Comparison of ENCODE assay signal across 28 mouse cellular contexts in the genomic region with DNA sequence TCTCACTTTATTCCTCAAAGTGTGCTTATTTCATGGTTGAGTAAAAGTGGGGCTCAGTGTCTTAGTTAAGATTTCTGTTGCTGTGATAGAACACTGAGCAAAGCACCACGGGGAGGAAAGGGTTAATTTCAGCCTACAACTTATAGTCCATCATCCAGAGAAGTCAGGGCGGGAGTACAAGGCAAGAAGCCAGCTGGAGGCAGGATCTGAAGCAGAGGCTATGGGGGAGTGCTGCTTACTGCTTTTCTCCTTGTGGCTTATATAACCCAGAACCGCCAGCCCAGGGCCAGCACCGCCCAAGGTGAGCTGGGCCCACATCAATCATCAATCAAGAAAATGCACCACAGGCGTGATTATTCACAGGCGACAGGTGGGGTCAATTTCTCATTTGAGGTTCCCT. TPM values are rescaled to one million over a fixed set of nuclear protein-coding genes. Genes with fewer than 3 reads are reported as not detected.
DNase-seq lines count a peak whose midpoint lies in the region; ATAC-seq and TF ChIP-seq lines count a peak whose summit lies in the region.
"Had no signal": no experiment of that assay in that cellular context is flagged by ENCODE, and none has a peak within 500 bp of the region (broad histone marks: within the 10 kb centered on the region; RNA-seq: fewer than 3 reads in every experiment).

No protein-coding gene starts in this region.

- no peak for TF ChIP-seq EP300 in stomach, postnatal 0 days (optimal IDR thresholded peaks at IDR 0.05)

- no peak for ATAC-seq in stomach, postnatal 0 days (ENCODE audit: low FRiP score, low TSS enrichment)
- ATAC-seq: hindbrain, embryonic 16.5 days; intestine, embryonic 15.5 days; midbrain, embryonic 16.5 days had no signal

- H3K9ac ChIP-seq in liver, adult 2 months (ENCODE audit: low read depth, low read length), result no peak overlapping the region
- no peak overlapping the region for H3K9ac ChIP-seq in stomach, postnatal 0 days (ENCODE audit: low read length)
- H3K9ac ChIP-seq: embryonic facial prominence, embryonic 13.5 days; forebrain, embryonic 12.5 days; intestine, embryonic 15.5 days; limb, embryonic 12.5 days; liver, embryonic 13.5 days; neural tube, embryonic 13.5 days had no signal

- no peak overlapping the region for H3K27ac ChIP-seq in kidney, adult 2 months (ENCODE audit: insufficient read depth, low read depth, low read length)
- peak overlapping the region; percentile 53 for H3K27ac ChIP-seq in liver, adult 2 months (replicated peaks; ENCODE audit: insufficient read depth, low read depth, low read length)
- H3K27ac ChIP-seq in stomach, postnatal 0 days (replicated peaks), result no peak overlapping the region
- H3K27ac ChIP-seq: embryonic facial prominence, embryonic 13.5 days; forebrain, embryonic 12.5 days; hindbrain, embryonic 10.5 days; intestine, embryonic 15.5 days; layer of hippocampus, adult 2 months; limb, embryonic 12.5 days; liver, embryonic 13.5 days; macrophage; midbrain, embryonic 10.5 days; neural tube, embryonic 13.5 days had no signal

- no peaks in the 10 kb centered on the region for H3K36me3 ChIP-seq in kidney, adult 2 months (ENCODE audit: control insufficient read depth, insufficient read depth, low read length)
- H3K36me3 ChIP-seq in liver, adult 2 months (ENCODE audit: control insufficient read depth, insufficient read depth, low read length), result peaks cover 3% of the 10 kb centered on the region
- no peaks in the 10 kb centered on the region for H3K36me3 ChIP-seq in stomach, postnatal 0 days (ENCODE audit: control insufficient read depth, insufficient read depth, low read length)
- H3K36me3 ChIP-seq: forebrain, embryonic 12.5 days; intestine, embryonic 15.5 days had no signal

- H3K9me3 ChIP-seq in stomach, postnatal 0 days (ENCODE audit: control insufficient read depth, low read length), result no peaks in the 10 kb centered on the region
- H3K9me3 ChIP-seq: embryonic facial prominence, embryonic 13.5 days; forebrain, embryonic 12.5 days; hindbrain, embryonic 10.5 days; intestine, embryonic 15.5 days; limb, embryonic 12.5 days; liver, embryonic 13.5 days; midbrain, embryonic 10.5 days; neural tube, embryonic 13.5 days had no signal

- H3K79me2 ChIP-seq in liver, adult 2 months (ENCODE audit: control insufficient read depth, insufficient read depth, low read length), result peaks cover 8% of the 10 kb centered on the region; the same call in 1 of the 2 replicates

- 45% methylated on average over 6 of the region's 6 CpGs for WGBS in kidney, adult 2 months
- WGBS in liver, adult 2 months, result 27% methylated on average over 6 of the region's 6 CpGs
- WGBS in stomach, postnatal 0 days, result 60% methylated on average over 6 of the region's 6 CpGs

- TF ChIP-seq POLR2A in kidney, adult 2 months (IDR thresholded peaks at IDR 0.05; ENCODE audit: low read depth, low read length), result no peak
- no peak for TF ChIP-seq POLR2A in liver, adult 2 months (IDR thresholded peaks at IDR 0.05; ENCODE audit: extremely low read depth, insufficient read depth, low read length)

- H3K4me3 ChIP-seq in kidney, adult 2 months (ENCODE audit: insufficient read depth, low read depth, low read length), result no peak overlapping the region
- H3K4me3 ChIP-seq in liver, adult 2 months (ENCODE audit: insufficient read depth, low read depth, low read length), result no peak overlapping the region
- H3K4me3 ChIP-seq in stomach, postnatal 0 days (ENCODE audit: low read depth, low read length), result no peak overlapping the region
- H3K4me3 ChIP-seq: embryonic facial prominence, embryonic 13.5 days; erythroblast, embryonic 14.5 days; forebrain, embryonic 12.5 days; gastrocnemius, adult 2 months; hindbrain, embryonic 10.5 days; intestine, embryonic 15.5 days; layer of hippocampus, adult 2 months; limb, embryonic 12.5 days; liver, embryonic 13.5 days; midbrain, embryonic 10.5 days; myocyte; neural tube, embryonic 13.5 days had no signal

- H3K4me2 ChIP-seq in stomach, postnatal 0 days (replicated peaks; ENCODE audit: low read depth), result no peak overlapping the region
- H3K4me2 ChIP-seq: embryonic facial prominence, embryonic 13.5 days; forebrain, embryonic 12.5 days; heart, embryonic 11.5 days; intestine, embryonic 15.5 days; limb, embryonic 12.5 days; liver, embryonic 13.5 days; neural tube, embryonic 13.5 days had no signal

- no peaks in the 10 kb centered on the region for H3K4me1 ChIP-seq in kidney, adult 2 months (ENCODE audit: control insufficient read depth, insufficient read depth, low read length)
- H3K4me1 ChIP-seq in liver, adult 2 months (ENCODE audit: control insufficient read depth, insufficient read depth, low read length), result peaks cover 17% of the 10 kb centered on the region
- no peaks in the 10 kb centered on the region for H3K4me1 ChIP-seq in stomach, postnatal 0 days (replicated peaks; ENCODE audit: control insufficient read depth, insufficient read depth)
- H3K4me1 ChIP-seq: embryonic facial prominence, embryonic 13.5 days; forebrain, embryonic 12.5 days; hindbrain, embryonic 10.5 days; intestine, embryonic 15.5 days; liver, embryonic 13.5 days; midbrain, embryonic 10.5 days; neural tube, embryonic 13.5 days had no signal

- no peak for TF ChIP-seq CTCF in kidney, adult 2 months (conservative IDR thresholded peaks at IDR 0.05; ENCODE audit: insufficient read depth, insufficient read length, low read depth, low read length)
- TF ChIP-seq CTCF in liver, adult 2 months (IDR thresholded peaks at IDR 0.05; ENCODE audit: low read depth, low read length), result no peak
- no peak for TF ChIP-seq CTCF in stomach, postnatal 0 days (IDR thresholded peaks at IDR 0.05; ENCODE audit: low read depth)

- H3K27me3 ChIP-seq in kidney, adult 2 months (replicated peaks; ENCODE audit: control insufficient read depth, insufficient read depth, low read length), result no peaks in the 10 kb centered on the region
- no peaks in the 10 kb centered on the region for H3K27me3 ChIP-seq in liver, adult 2 months (ENCODE audit: control insufficient read depth, insufficient read depth, low read length)
- H3K27me3 ChIP-seq in stomach, postnatal 0 days (ENCODE audit: control insufficient read depth, insufficient read depth, low read length), result no peaks in the 10 kb centered on the region
- H3K27me3 ChIP-seq: embryonic facial prominence, embryonic 13.5 days; forebrain, embryonic 12.5 days; intestine, embryonic 15.5 days; limb, embryonic 12.5 days; liver, embryonic 13.5 days; neural tube, embryonic 13.5 days had no signal

- peak; percentile 8 for DNase-seq in kidney, adult 2 months
- DNase-seq in kidney, adult 8-10 months, result no peak
- DNase-seq in liver, adult 2 months (ENCODE audit: extremely low read depth, low read depth, low spot score), result no peak
- no peak for DNase-seq in liver
- DNase-seq in right cerebral cortex, adult 18-20 months, result peak; percentile 29
- DNase-seq in right cerebral cortex, postnatal 36 days (ENCODE audit: low spot score in 2 of 2), result no peak
- no peak for DNase-seq in stomach, postnatal 0 days (ENCODE audit: low spot score)
- DNase-seq: adrenal gland, adult 8-10 months; cerebellum, postnatal 25 days; gastrocnemius, adult 2 months; liver, embryonic 13.5 days; retina, postnatal 1 day; right cerebral cortex, postnatal 4 days; thymus, postnatal 25 days had no signal

RNA-seq across cellular contexts. Expression of a gene that starts 7.6 kb away (rescaled TPM):
- polyA plus RNA-seq in kidney, adult 2 months (2012; rRNA removed), result 18.7 and 24.4 TPM in 2 replicates
- total RNA-seq in liver, adult 2 months (2014; rRNA removed), result 22.5 and 30.3 TPM in 2 replicates
- 12.5 and 13.6 TPM in 2 replicates for polyA plus RNA-seq in liver, adult 2 months (2012; rRNA removed)
- polyA plus RNA-seq in stomach, postnatal 0 days (2015; fragmentation: Nextera tagmentation; extraction: Ambion mirVana), result 31.8 and 32.2 TPM in 2 replicates

RNA-seq across cellular contexts. Expression of a gene that starts 7.8 kb away (rescaled TPM):
- polyA plus RNA-seq in kidney, adult 2 months (2012; rRNA removed), result 27.9 and 37.2 TPM in 2 replicates
- total RNA-seq in liver, adult 2 months (2014; rRNA removed), result 16.9 and 24.0 TPM in 2 replicates
- polyA plus RNA-seq in liver, adult 2 months (2012; rRNA removed), result 18.4 and 19.2 TPM in 2 replicates
- polyA plus RNA-seq in stomach, postnatal 0 days (2015; fragmentation: Nextera tagmentation; extraction: Ambion mirVana), result 24.3 and 24.7 TPM in 2 replicates

Comparison
In these comparisons a context has a peak if more than half of its experiments do, and no peak if none do; other contexts are left out.
1. DNase-seq: peak in kidney, adult 2 months (single experiment) and right cerebral cortex, adult 18-20 months (single experiment); none in kidney, adult 8-10 months (0 of 2), liver, adult 2 months (single experiment), liver (single experiment), right cerebral cortex, postnatal 36 days (0 of 2) and stomach, postnatal 0 days (single experiment).